Mouse (Mus musculus) stomach, postnatal 0 days (tissue): Measurements from ENCODE around the gene Tmem182. TPM values are rescaled to one million over a fixed set of nuclear protein-coding genes. Genes with fewer than 3 reads are reported as not detected.

Experiments
- ATAC-seq: fragments of 200-750 bp; cut with Nextera tagmentation; 2 replicates; pipeline ENCODE4 v1.8.0; 2017; ENCODE audit not compliant: low FRiP score, low TSS enrichment
- DNase-seq: peaks from one replicate; pipeline ENCODE4 v3.0.0-alpha.2; 2016; ENCODE audit warnings: low spot score
- H3K27ac ChIP-seq: fragments of 300-500 bp; sonication (generic); replicated peaks from 2 replicates; pipeline ENCODE4 v1.5.1; 2014; ENCODE audit warnings: mild to moderate bottlenecking, control low read depth
- H3K27me3 ChIP-seq: fragments of 300-500 bp; sonication (generic); 2 replicates; pipeline ENCODE4 v1.6.1; 2014; ENCODE audit warnings: low read length; ENCODE audit not compliant: control insufficient read depth, insufficient read depth
- H3K36me3 ChIP-seq: fragments of 300-500 bp; sonication (generic); 2 replicates; pipeline ENCODE4 v1.6.1; 2014; ENCODE audit warnings: low read length, mixed read lengths; ENCODE audit not compliant: control insufficient read depth, insufficient read depth
- H3K4me1 ChIP-seq: fragments of 300-500 bp; sonication (generic); replicated peaks from 2 replicates; pipeline ENCODE4 v1.6.1; 2014; ENCODE audit warnings: antibody characterized with exemption; ENCODE audit not compliant: control insufficient read depth, insufficient read depth
- H3K4me2 ChIP-seq: fragments of 300-500 bp; sonication (generic); replicated peaks from 2 replicates; pipeline ENCODE4 v1.6.1; 2014; ENCODE audit warnings: low read depth, mild to moderate bottlenecking, control low read depth, moderate library complexity
- H3K4me3 ChIP-seq: fragments of 300-500 bp; sonication (generic); 2 replicates; pipeline ENCODE4 v1.5.1; 2014; ENCODE audit warnings: low read depth, low read length, control low read depth
- H3K9ac ChIP-seq: fragments of 300-500 bp; sonication (generic); 2 replicates; pipeline ENCODE4 v1.6.1; 2014; ENCODE audit warnings: mild to moderate bottlenecking, low read length, control low read depth, mixed read lengths
- H3K9me3 ChIP-seq: fragments of 300-500 bp; sonication (generic); 2 replicates; pipeline ENCODE4 v1.6.1; 2016; ENCODE audit warnings: low read length; ENCODE audit not compliant: control insufficient read depth
- CTCF ChIP-seq: IDR thresholded peaks from 2 replicates; pipeline ENCODE4 v1.5.1; 2016; ENCODE audit warnings: antibody characterized with exemption, low read depth, mild to moderate bottlenecking, moderate library complexity
- EP300 ChIP-seq: optimal IDR thresholded peaks from 2 replicates; pipeline ENCODE3; 2016; ENCODE audit warnings: antibody characterized with exemption
- WGBS: fragments of 180-500 bp; shearing (Covaris S2); extraction: QIAGEN DNeasy Blood & Tissue Kit; methylation state at CpG from one replicate; pipeline ENCODE4 v1.1.7; 2014; 5-methylcytosine and 5-hydroxymethylcytosine counted together
- polyA plus RNA-seq: library from polyadenylated mRNA; unstranded; fragments of >200 nt; fragmentation: Nextera tagmentation; extraction: Ambion mirVana; gene quantifications from 2 replicates; pipeline ENCODE4 v1.2.1, GENCODE M21; 2015

The Tmem182 gene
- polyA plus RNA-seq, 1 experiment from 2014 or later, result 0.17 TPM

DNA sequence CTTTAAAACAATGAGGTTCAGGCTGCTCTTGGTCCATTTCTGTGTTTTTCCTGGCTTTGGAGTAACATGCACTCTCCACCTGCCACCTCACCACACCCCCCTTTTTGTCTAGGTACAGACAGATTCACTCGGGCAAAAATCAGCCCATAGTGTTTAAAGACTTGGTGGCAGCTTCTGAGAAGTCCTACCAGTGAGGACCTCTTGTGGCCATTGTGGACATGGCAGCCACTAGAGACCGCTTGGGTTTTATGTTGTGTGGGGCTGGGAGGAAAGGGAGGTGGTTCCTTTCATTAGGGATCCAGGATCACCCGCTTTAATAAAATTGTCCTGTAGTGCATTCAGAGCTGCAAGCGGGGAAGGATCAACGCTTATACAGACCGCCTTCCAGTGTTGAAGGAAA is 36.8 kb upstream of the Tmem182 start:
- Histone ChIP-seq H3K27ac (no peak overlapping the region), H3K4me2 (no peak overlapping the region), H3K4me1 (no peaks in the 10 kb centered on the region), H3K36me3 (0 out of 2 replicates have a peak, but pooled peaks cover under 1% of the 10 kb centered on the region), H3K27me3 (no peaks in the 10 kb centered on the region), H3K4me3 (no peak overlapping the region), H3K9ac (no peak overlapping the region), H3K9me3 (no peaks in the 10 kb centered on the region)
- DNase-seq, result peak; percentile 72
- 29% methylated on average over 6 of the region's 6 CpGs for WGBS
- TF ChIP-seq CTCF, result peak; percentile 81
- TF ChIP-seq EP300, result no peak
- ATAC-seq, result peak; percentile 53; the same call in 1 of the 2 replicates

DNA sequence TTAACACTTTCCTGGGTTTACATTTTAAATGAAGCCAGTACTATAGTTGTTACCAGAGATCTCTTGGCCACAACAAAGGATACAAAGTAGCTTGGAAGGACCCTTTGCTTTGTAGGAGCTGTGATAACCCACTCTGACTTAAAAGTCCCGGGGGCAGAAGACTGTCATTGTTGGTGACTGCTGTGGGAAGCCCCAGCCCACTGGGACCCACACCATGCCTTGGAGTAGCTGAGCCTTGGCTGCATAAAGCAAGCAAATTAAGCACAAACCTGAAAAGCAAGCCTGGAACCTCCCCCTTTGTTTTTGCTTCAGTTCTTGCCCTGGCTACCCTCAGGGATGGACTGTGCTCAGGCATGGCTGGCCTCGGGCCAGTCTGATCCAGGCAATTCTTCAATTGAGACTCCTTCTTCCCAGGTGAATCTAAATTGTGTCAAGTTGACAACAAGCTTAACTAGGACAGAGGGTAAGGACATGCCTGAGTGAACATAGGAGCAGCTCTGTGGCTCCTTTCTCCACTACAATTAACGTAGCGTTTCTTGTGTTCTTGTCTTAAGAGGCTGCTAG is 36.0 kb upstream of the Tmem182 start:
- TF ChIP-seq CTCF (no peak), EP300 (no peak)
- no peaks in the 10 kb centered on the region for H3K4me1 ChIP-seq
- ATAC-seq, result no peak
- no peak overlapping the region for H3K9ac ChIP-seq
- no peak overlapping the region for H3K27ac ChIP-seq
- no peak for DNase-seq
- H3K27me3 ChIP-seq, result no peaks in the 10 kb centered on the region
- H3K9me3 ChIP-seq, result no peaks in the 10 kb centered on the region
- 77% methylated on average over 4 of the region's 4 CpGs for WGBS
- no peak overlapping the region for H3K4me2 ChIP-seq
- peaks cover 3% of the 10 kb centered on the region; the same call in 1 of the 2 replicates for H3K36me3 ChIP-seq
- H3K4me3 ChIP-seq, result no peak overlapping the region

DNA sequence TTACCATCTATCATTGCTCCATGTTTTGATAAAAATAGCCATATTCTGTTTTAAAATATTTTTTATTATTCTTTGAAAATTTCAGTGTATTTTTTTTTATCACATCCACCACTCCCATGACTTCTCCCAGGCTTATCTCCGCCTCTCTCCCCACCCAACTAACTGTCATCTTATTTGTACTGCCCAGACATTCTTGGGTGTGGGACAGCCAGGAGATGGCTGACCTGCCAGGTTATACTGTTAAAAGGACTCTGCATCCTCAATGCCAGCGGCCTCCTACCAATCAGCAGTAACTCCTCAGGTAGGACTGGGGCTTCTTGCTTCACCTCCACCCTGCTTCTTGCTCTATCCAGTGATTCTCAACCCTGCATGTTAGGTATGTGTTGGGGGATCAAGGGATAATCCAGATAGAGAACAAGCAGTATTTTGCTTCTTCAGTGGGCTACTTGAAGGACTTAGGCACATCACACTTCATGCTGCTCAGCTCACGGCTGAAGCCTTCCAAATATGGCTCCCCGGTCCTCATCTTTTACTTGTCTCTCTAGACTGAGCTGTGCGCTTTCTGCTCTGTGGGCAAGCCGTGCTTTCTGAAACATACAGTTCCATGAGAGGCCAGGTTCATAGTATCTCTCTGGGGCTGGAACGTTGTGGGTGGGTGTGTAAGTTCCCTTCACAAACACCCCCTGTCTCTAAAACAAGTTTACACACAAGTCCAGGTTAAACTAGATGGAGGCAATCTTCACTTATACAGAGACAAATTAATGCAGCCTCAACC is 34.0 kb upstream of the Tmem182 start:
- no peaks in the 10 kb centered on the region for H3K4me1 ChIP-seq
- ATAC-seq (no peak), DNase-seq (no peak)
- H3K9me3 ChIP-seq, result no peaks in the 10 kb centered on the region
- no peak overlapping the region for H3K4me2 ChIP-seq
- 84% methylated on average over 7 of the region's 7 CpGs for WGBS
- H3K4me3 ChIP-seq, result no peak overlapping the region
- H3K36me3 ChIP-seq, result peaks cover 3% of the 10 kb centered on the region; the same call in 1 of the 2 replicates
- TF ChIP-seq EP300 (no peak), CTCF (no peak)
- H3K9ac ChIP-seq, result no peak overlapping the region
- no peak overlapping the region for H3K27ac ChIP-seq
- H3K27me3 ChIP-seq, result no peaks in the 10 kb centered on the region

DNA sequence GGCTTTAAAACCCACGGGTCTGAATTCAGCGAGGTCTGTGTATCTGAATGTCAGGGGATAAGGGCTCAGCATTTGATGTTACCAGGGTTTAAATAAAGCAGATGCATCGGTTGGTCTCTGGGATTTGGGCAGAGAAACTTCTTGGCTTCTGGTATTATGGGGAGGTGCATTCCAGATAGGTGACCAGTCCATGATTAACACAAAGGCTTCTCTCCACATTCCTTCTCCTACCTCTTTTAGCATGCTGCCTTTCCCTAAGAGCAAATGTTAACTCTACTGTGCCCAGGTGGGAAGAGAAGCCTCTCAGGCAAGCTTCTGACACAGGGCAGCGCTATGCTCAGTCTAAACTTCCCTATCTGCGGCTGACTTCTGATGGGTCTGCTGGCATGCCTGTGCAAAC is 32.2 kb upstream of the Tmem182 start:
- Histone ChIP-seq H3K27ac (no peak overlapping the region), H3K4me1 (no peaks in the 10 kb centered on the region), H3K9me3 (no peaks in the 10 kb centered on the region), H3K4me3 (no peak overlapping the region), H3K4me2 (no peak overlapping the region), H3K9ac (no peak overlapping the region), H3K27me3 (no peaks in the 10 kb centered on the region), H3K36me3 (peaks cover 3% of the 10 kb centered on the region; the same call in 1 of the 2 replicates)
- ATAC-seq (no peak), DNase-seq (no peak)
- 78% methylated on average over 5 of the region's 5 CpGs for WGBS
- TF ChIP-seq CTCF (no peak), EP300 (no peak)

DNA sequence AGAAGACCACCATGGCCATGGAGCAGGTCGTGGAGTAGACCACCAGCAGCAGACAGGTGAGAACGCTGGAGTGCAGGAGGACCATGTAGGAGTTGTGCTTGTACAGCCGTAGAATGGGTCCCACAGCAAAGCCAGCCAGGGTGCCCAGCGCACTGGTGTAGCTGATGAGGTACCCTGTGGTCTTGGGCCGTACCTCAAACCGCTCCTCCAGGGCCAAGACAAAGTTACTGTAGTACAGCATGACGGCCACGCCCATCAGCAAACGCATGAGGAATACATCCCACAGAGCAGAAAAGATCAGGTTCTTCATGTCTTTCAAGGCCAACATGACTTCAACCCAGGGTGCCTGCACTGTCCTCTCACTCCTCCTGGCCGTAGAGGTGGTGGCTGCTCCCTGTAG is 31.4 kb upstream of the Tmem182 start:
- ATAC-seq (no peak), DNase-seq (no peak)
- no peak overlapping the region for H3K4me3 ChIP-seq

DNA sequence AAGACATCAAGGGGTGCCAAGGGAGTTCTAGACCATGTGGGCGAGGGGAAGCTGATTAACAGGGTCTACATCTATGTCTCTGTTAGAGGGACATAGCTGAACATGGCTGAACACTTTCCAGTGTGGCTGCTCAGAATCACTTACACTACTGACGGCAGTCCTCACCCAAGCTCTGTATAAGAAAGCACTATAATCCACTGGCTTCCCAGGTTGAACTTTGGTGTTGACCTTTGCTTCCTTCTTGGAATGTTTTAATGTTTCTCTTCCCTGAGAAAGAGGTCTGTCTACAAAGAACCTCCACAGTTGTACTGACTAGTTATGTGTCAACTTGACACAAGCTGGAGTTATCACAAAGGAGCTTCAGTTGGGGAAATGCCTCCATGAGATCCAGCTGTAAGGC is 29.3 kb upstream of the Tmem182 start:
- Histone ChIP-seq H3K9me3 (peaks cover 7% of the 10 kb centered on the region; the same call in 1 of the 2 replicates), H3K27ac (no peak overlapping the region), H3K9ac (no peak overlapping the region), H3K36me3 (peaks cover 3% of the 10 kb centered on the region), H3K4me3 (no peak overlapping the region), H3K27me3 (no peaks in the 10 kb centered on the region), H3K4me1 (no peaks in the 10 kb centered on the region), H3K4me2 (no peak overlapping the region)
- ATAC-seq (no peak), DNase-seq (no peak)
- 72% methylated on average over 2 of the region's 2 CpGs for WGBS
- no peak for TF ChIP-seq CTCF
- no peak for TF ChIP-seq EP300

More for the DNA sequence above, 31.4 kb upstream of the Tmem182 start:
- WGBS, result 94% methylated on average over 10 of the region's 10 CpGs
- H3K9ac ChIP-seq, result no peak overlapping the region
- TF ChIP-seq EP300 (no peak), CTCF (no peak)
- H3K4me1 ChIP-seq, result no peaks in the 10 kb centered on the region
- peaks cover 3% of the 10 kb centered on the region; the same call in 1 of the 2 replicates for H3K36me3 ChIP-seq
- peaks cover 6% of the 10 kb centered on the region; the same call in 1 of the 2 replicates for H3K9me3 ChIP-seq
- H3K27ac ChIP-seq, result no peak overlapping the region
- H3K4me2 ChIP-seq, result no peak overlapping the region
- H3K27me3 ChIP-seq, result no peaks in the 10 kb centered on the region
